Mouse (Mus musculus) midbrain, postnatal 0 days (tissue): ENCODE data around the gene Kcnj9. TPM values are rescaled to one million over a fixed set of nuclear protein-coding genes. Genes with fewer than 3 reads are reported as not detected.

Experiments
- ATAC-seq: fragments of 200-750 bp; cut with Nextera tagmentation; 2 replicates; pipeline ENCODE4 v1.8.0; 2017; ENCODE audit warnings: moderate number of reproducible peaks, mild to moderate bottlenecking, moderate TSS enrichment, moderate library complexity; ENCODE audit not compliant: low FRiP score
- DNase-seq: peaks from one replicate; pipeline ENCODE4 v3.0.0-alpha.2; 2015; ENCODE audit warnings: low spot score
- H3K27ac ChIP-seq: fragments of 300-500 bp; sonication (generic); 2 replicates; pipeline ENCODE4 v1.5.1; 2014; ENCODE audit warnings: low read depth, mild to moderate bottlenecking, low read length, mixed read lengths
- H3K27me3 ChIP-seq: fragments of 300-500 bp; sonication (generic); 2 replicates; pipeline ENCODE4 v1.6.1; 2014; ENCODE audit warnings: low read length, control low read depth, mixed read lengths; ENCODE audit not compliant: insufficient read depth
- H3K36me3 ChIP-seq: fragments of 300-500 bp; sonication (generic); 2 replicates; pipeline ENCODE4 v1.6.1; 2014; ENCODE audit warnings: low read length, control low read depth, mixed read lengths; ENCODE audit not compliant: insufficient read depth
- H3K4me1 ChIP-seq: fragments of 300-500 bp; sonication (generic); 2 replicates; pipeline ENCODE4 v1.6.1; 2014; ENCODE audit warnings: mild to moderate bottlenecking, control low read depth, antibody characterized with exemption, low read length, mixed read lengths; ENCODE audit not compliant: insufficient read depth
- H3K4me2 ChIP-seq: fragments of 300-500 bp; sonication (generic); 2 replicates; pipeline ENCODE4 v1.6.1; 2014; ENCODE audit warnings: low read depth, mild to moderate bottlenecking, low read length, mixed read lengths; ENCODE audit not compliant: poor library complexity, severe bottlenecking
- H3K4me3 ChIP-seq: fragments of 300-500 bp; sonication (generic); 2 replicates; pipeline ENCODE4 v1.5.1; 2014; ENCODE audit warnings: low read depth, mild to moderate bottlenecking, low read length, moderate library complexity
- H3K9ac ChIP-seq: fragments of 300-500 bp; sonication (generic); replicated peaks from 2 replicates; pipeline ENCODE4 v1.6.1; 2014; ENCODE audit warnings: mild to moderate bottlenecking, low read length, moderate library complexity, mixed read lengths; ENCODE audit not compliant: poor library complexity, severe bottlenecking
- H3K9me3 ChIP-seq: fragments of 300-500 bp; sonication (generic); 2 replicates; pipeline ENCODE4 v1.6.1; 2016; ENCODE audit warnings: low read length, control low read depth
- CTCF ChIP-seq: IDR thresholded peaks from 2 replicates; pipeline ENCODE4 v1.5.1; 2016; ENCODE audit warnings: antibody characterized with exemption, mild to moderate bottlenecking
- WGBS: fragments of 180-500 bp; shearing (Covaris S2); extraction: QIAGEN DNeasy Blood & Tissue Kit; methylation state at CpG from one replicate; pipeline ENCODE4 v1.1.7; 2014; 5-methylcytosine and 5-hydroxymethylcytosine counted together
- polyA plus RNA-seq: library from polyadenylated mRNA; unstranded; fragments of >200 nt; fragmentation: Nextera tagmentation; extraction: Ambion mirVana; gene quantifications from 2 replicates; pipeline ENCODE4 v1.2.1, GENCODE M21; 2015
- total RNA-seq: library from RNA; depleted of rRNA; stranded (reverse); fragments of >200 nt; gene quantifications from 2 replicates; pipeline ENCODE4 v1.2.3, GENCODE M21; 2014

Gene Kcnj9
- total and polyA plus RNA-seq, 2 experiments from 2014 or later, result 5.8 to 14.1 TPM

GRCm38 (mm10) chr1:172286740-172287139 is 42.4 kb downstream of the Kcnj9 start:
- Histone ChIP-seq H3K4me2 (no peak overlapping the region), H3K27ac (no peak overlapping the region), H3K4me1 (no peaks in the 10 kb centered on the region), H3K9me3 (no peaks in the 10 kb centered on the region), H3K9ac (no peak overlapping the region), H3K36me3 (no peaks in the 10 kb centered on the region), H3K4me3 (no peak overlapping the region), H3K27me3 (no peaks in the 10 kb centered on the region)
- ATAC-seq, result no peak
- no peak for DNase-seq
- no peak for TF ChIP-seq CTCF
- WGBS, result 79% methylated on average over 5 of the region's 5 CpGs

- 86% methylated on average over 14 of the region's 14 CpGs for WGBS
- Histone ChIP-seq H3K27me3 (no peaks in the 10 kb centered on the region), H3K4me3 (no peak overlapping the region), H3K9me3 (no peaks in the 10 kb centered on the region), H3K4me1 (peaks cover 6% of the 10 kb centered on the region; the same call in 1 of the 2 replicates), H3K36me3 (no peaks in the 10 kb centered on the region), H3K27ac (no peak overlapping the region), H3K9ac (no peak overlapping the region), H3K4me2 (no peak overlapping the region)
- TF ChIP-seq CTCF, result no peak
- no peak for ATAC-seq
- DNase-seq, result no peak
These were observed 44.9 kb downstream of the Kcnj9 start for GRCm38 (mm10) chr1:172284221-172284620.

- WGBS, result 86% methylated on average over 6 of the region's 6 CpGs
- DNase-seq (no peak), ATAC-seq (no peak)
- H3K4me3 ChIP-seq, result no peak overlapping the region
- no peak for TF ChIP-seq CTCF
- H3K4me2 ChIP-seq, result no peak overlapping the region
- H3K4me1 ChIP-seq, result peaks cover 6% of the 10 kb centered on the region; the same call in 1 of the 2 replicates
- H3K27me3 ChIP-seq, result no peaks in the 10 kb centered on the region
- no peaks in the 10 kb centered on the region for H3K9me3 ChIP-seq
- H3K27ac ChIP-seq, result no peak overlapping the region
- H3K36me3 ChIP-seq, result no peaks in the 10 kb centered on the region
- no peak overlapping the region for H3K9ac ChIP-seq
These were observed 46.0 kb downstream of the Kcnj9 start for GRCm38 (mm10) chr1:172283073-172283472.

GRCm38 (mm10) chr1:172281522-172282254 is 47.4 kb downstream of the Kcnj9 start:
- 87% methylated on average over 10 of the region's 10 CpGs for WGBS
- no peak overlapping the region for H3K4me2 ChIP-seq
- H3K4me3 ChIP-seq, result no peak overlapping the region
- ATAC-seq (no peak), DNase-seq (no peak)
- H3K27me3 ChIP-seq, result no peaks in the 10 kb centered on the region
- H3K27ac ChIP-seq, result no peak overlapping the region
- no peaks in the 10 kb centered on the region for H3K9me3 ChIP-seq
- H3K9ac ChIP-seq, result no peak overlapping the region
- peak; percentile 39; the same call in 1 of the 2 replicates for TF ChIP-seq CTCF
- no peaks in the 10 kb centered on the region for H3K36me3 ChIP-seq
- peaks cover 6% of the 10 kb centered on the region; the same call in 1 of the 2 replicates for H3K4me1 ChIP-seq

GRCm38 (mm10) chr1:172279768-172280509 is 49.2 kb downstream of the Kcnj9 start:
- 74% methylated on average over 16 of the region's 16 CpGs for WGBS
- Histone ChIP-seq H3K4me2 (no peak overlapping the region), H3K36me3 (no peaks in the 10 kb centered on the region), H3K27me3 (no peaks in the 10 kb centered on the region), H3K9me3 (no peaks in the 10 kb centered on the region), H3K9ac (no peak overlapping the region), H3K4me1 (peaks cover 6% of the 10 kb centered on the region; the same call in 1 of the 2 replicates), H3K27ac (peak overlapping the region; percentile 71), H3K4me3 (no peak overlapping the region)
- TF ChIP-seq CTCF, result no peak
- ATAC-seq (peak; percentile 59), DNase-seq (no peak)

GRCm38 (mm10) chr1:172278328-172278727 is 50.8 kb downstream of the Kcnj9 start:
- no peak overlapping the region for H3K4me2 ChIP-seq
- ATAC-seq, result no peak
- TF ChIP-seq CTCF, result no peak
- no peak overlapping the region for H3K9ac ChIP-seq
- H3K27me3 ChIP-seq, result no peaks in the 10 kb centered on the region
- no peak for DNase-seq
- 0 out of 2 replicates have a peak overlapping the region, but pooled peaks have one; percentile 12 for H3K27ac ChIP-seq
- 92% methylated on average over 13 of the region's 13 CpGs for WGBS
- H3K4me3 ChIP-seq, result no peak overlapping the region
- H3K36me3 ChIP-seq, result no peaks in the 10 kb centered on the region
- peaks cover 6% of the 10 kb centered on the region; the same call in 1 of the 2 replicates for H3K4me1 ChIP-seq
- no peaks in the 10 kb centered on the region for H3K9me3 ChIP-seq
